Comparison of ENCODE assay signal across 14 mouse cellular contexts in the genomic region with DNA sequence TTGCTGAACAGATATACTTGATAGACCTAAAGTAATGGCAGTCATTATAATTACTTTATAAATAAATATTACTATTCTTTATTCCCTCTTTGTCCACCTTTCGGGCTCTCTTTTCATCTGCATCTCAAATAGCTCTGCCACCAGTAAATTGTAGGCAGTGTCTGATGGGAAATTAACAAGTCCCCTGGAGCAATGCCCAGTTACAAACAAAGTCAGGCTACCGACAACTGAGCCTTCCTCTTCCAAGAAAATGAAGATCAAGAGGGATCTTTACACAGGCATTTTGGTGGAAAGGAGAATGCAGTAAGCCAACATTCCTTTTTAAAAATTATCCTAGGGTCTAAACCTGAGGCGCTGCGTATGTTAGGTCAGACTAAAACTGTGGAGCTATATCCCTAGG.
"Had no signal": no experiment of that assay in that cellular context is flagged by ENCODE, and none has a peak within 500 bp of the region (broad histone marks: within the 10 kb centered on the region; RNA-seq: fewer than 3 reads in every experiment).

No protein-coding gene starts in this region.

- H3K4me3 ChIP-seq: left cerebral cortex, adult 2 months; liver, embryonic 13.5 days; midbrain, embryonic 12.5 days had no signal

- H3K36me3 ChIP-seq: liver, embryonic 13.5 days; midbrain, embryonic 12.5 days had no signal

- DNase-seq: kidney, adult 18-20 months; kidney, adult 9 months; kidney, postnatal 14 days; kidney, postnatal 4 days; layer of hippocampus, postnatal 36 days; liver, embryonic 13.5 days; lung, adult 2 months; thymus, adult 2 months; thymus, postnatal 14 days; thymus, postnatal 4 days had no signal

- H3K4me2 ChIP-seq: liver, embryonic 13.5 days; midbrain, embryonic 12.5 days had no signal

- H3K9ac ChIP-seq: liver, embryonic 13.5 days; midbrain, embryonic 12.5 days had no signal

- H3K27me3 ChIP-seq: liver, embryonic 13.5 days; midbrain, embryonic 12.5 days had no signal

- H3K27ac ChIP-seq: liver, embryonic 13.5 days; macrophage; midbrain, embryonic 12.5 days; stomach, postnatal 0 days had no signal

- H3K9me3 ChIP-seq: liver, embryonic 13.5 days; midbrain, embryonic 12.5 days had no signal

- H3K4me1 ChIP-seq: liver, embryonic 13.5 days; midbrain, embryonic 12.5 days had no signal
